Mouse (Mus musculus) adrenal gland, postnatal 10 days (tissue): ENCODE measurements around the gene N4bp1. TPM values are rescaled to one million over a fixed set of nuclear protein-coding genes. Genes with fewer than 3 reads are reported as not detected.

Source experiments
- DNase-seq: peaks from one replicate; pipeline ENCODE4 v3.0.0; 2021; ENCODE audit warnings: mixed read lengths
- total RNA-seq, 2 experiments: library from RNA; stranded (reverse); gene quantifications; 2 replicates each; pipeline ENCODE4 v1.2.3; 2021

The N4bp1 gene
- total RNA-seq, 2 experiments from 2014 or later, result 24.2 to 30.1 TPM

- no peak for DNase-seq
Measured at GRCm38 (mm10) chr8:86760746-86761145, 124.3 kb downstream of the N4bp1 start.

DNA sequence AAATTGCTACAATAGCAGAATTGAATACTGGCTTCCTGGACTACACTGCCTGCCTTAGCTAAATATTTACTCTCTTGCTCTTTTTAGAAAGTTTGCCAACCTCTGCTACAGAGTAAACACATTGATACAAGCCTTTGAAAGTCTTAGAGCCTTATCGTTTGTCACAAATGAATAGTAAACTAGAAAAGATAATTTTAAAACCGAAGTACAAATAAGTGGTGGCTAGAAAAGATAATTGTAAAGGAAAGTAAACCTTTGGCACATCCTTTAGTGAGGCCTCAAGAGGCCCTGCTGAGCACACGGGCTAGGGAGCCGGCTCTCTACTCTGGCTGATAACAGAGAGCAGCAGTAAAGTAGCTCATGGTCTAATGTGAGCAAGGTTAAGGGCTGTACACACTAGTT, 126.0 kb downstream of the N4bp1 start:
- no peak for DNase-seq

DNA sequence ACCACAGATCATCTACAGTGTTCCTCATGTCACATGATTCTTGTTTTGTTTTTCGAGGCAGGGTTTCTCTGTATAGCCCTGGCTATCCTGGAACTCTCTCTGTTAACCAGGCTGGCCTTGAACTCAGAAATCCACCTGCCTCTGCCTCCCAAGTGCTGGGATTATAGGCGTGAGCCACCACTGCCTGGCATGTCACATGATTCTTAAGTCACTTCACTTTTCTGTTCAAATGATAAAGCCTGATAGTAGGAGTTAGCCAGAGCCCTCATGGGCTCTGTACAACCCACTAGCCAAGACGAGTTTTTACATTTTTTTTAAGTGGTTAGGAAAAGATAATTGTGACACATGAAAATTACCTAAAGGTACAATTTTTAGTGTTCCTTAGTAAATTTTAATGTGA, 126.4 kb downstream of the N4bp1 start:
- no peak for DNase-seq

Other genes starting within 250 kb of the N4bp1 start
- gene Gm10638, start 139.6 kb downstream of the N4bp1 start, total RNA-seq, result 1 to 10 TPM; 2.8 to 2.9 TPM
- 10 to 100 TPM; 19.4 to 23.0 TPM for gene Siah1a, start 139.3 kb downstream of the N4bp1 start, total RNA-seq